Mouse (Mus musculus): ENCODE results near the gene Gabra5.

Gabra5 gene

GRCm38 (mm10) chr7:57509681-57510141, at the start of gene Gabra5:
Gene Gabra5 (minus strand): TSS chr7:57510059.
- no peak for DNase-seq

DNA sequence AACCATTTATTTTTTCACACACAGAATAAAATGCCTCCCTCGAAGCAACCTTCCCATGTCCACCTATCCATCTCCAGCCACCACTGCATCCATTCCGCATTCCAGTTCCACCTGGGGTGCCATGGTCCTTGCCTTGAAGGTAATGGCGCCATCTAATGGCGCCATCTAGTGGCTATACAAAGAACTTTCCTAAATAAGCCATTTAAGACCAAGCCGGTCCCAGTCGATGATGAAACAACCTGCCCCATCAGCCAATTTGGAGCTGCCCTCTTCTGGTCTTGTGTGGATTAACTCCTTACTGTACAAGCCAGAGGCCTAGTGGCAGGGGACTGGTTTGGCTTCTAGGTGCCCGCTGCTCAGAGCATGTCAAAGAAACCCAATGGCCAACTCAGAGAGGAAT, 28.7 kb upstream of the Gabra5 start:
- no peak for DNase-seq

DNA sequence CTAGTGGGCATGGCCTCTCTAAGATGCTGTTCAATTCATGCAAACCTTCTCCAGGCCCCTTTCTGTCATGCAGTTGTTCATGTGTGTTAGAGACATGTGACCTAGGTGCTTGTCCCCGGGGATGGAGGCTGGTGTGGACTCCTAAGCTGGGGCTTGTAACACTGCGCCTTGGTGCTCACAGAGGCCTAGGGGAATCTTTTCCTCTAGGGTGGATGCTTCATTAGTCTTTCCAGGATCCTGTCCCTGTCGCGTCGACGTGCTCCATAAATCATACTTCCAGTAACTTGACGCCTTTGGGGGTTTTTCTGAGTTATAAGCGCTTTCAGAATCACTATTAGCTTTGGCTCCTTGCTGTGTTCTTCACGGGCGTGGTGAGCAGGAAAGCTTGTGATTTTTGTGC, 22.8 kb upstream of the Gabra5 start:
- DNase-seq: no peak

- no peak for DNase-seq
Measured at GRCm38 (mm10) chr7:57529954-57530353, 20.1 kb upstream of the Gabra5 start.

GRCm38 (mm10) chr7:57529451-57529850, 19.6 kb upstream of the Gabra5 start:
- no peak for DNase-seq

GRCm38 (mm10) chr7:57512955-57513354, 3.1 kb upstream of the Gabra5 start:
- DNase-seq: no peak

DNA sequence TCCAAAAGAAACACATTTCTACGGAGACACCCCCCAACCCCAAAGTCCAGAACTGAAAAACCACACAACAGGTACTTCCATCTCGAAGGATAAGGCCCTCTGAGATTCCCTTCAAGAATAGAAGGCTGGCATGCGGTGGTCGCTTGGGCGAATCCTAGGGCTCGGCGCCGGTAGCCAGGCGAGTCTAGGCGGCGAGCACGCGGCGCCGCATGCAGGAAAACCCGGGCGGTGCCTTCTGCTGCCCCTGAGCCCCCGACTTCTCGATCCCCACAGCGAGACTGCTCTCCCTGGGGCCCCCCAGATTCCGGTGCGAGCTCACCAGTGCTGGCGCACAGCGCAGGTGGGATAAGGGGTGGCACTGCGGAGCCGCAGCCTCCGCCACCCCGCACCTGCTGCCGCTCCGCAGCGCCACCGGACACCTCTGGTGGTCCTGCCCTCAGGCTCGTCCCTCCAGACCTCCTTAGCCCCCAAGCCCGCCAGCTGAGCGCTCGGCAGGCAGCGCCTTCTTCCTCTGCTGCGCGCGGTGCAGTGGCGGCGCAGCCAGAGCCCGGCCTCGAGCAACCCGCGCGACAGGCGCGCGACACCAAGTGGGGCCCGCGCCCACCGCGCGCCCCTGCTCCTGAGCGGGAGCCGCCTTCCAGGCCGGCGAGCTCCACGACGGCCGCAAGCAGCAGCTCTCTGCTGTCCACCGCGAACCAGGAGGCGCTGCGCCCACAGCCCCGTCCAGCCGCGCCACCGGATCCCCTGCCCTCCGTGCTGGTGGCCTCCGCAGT, 813 bp downstream of the Gabra5 start:
- no peak for DNase-seq

- no peak for DNase-seq
Measured at GRCm38 (mm10) chr7:57502809-57503208, 7.0 kb downstream of the Gabra5 start.

DNA sequence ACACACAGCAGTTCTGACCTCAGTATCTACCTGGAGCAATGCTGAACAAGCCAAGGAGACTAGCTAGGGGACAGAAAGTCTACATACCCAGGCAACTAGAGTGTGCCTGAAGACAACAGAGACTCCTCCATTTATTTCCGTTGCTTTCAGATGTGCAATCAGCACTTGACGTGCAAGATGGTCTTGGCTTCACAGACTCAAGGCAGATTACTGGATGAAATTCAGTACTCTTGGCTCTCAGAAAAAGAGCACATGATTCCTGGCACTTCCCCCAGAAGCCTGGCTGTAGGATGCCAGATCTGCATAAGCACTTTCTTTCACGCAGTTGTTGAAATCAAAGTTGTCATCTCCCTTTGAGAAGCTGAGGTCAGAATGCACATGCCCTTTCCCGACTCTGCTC, 18.1 kb downstream of the Gabra5 start:
- no peak for DNase-seq

DNA sequence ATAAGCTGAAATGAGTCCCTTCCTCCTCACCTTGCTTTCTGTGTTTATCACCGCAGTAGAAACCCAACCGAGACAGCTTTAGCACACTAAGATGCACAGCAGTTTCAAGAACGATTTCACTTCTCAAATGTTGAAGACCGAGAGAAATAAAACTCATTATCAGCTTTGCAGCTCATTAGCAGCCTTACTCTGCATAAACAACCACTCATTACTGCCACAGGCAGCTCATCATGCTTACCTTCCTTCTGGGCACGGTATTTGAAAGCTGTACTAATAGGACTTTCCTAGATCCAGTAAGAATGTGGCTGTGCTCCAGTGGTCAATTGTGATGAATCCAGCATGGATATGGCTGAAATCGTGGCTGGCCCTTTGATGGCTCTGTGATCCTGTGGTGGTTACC, 23.0 kb downstream of the Gabra5 start:
- DNase-seq: no peak

- DNase-seq: no peak
Measured at GRCm38 (mm10) chr7:57482896-57483295, 27.0 kb downstream of the Gabra5 start.

DNA sequence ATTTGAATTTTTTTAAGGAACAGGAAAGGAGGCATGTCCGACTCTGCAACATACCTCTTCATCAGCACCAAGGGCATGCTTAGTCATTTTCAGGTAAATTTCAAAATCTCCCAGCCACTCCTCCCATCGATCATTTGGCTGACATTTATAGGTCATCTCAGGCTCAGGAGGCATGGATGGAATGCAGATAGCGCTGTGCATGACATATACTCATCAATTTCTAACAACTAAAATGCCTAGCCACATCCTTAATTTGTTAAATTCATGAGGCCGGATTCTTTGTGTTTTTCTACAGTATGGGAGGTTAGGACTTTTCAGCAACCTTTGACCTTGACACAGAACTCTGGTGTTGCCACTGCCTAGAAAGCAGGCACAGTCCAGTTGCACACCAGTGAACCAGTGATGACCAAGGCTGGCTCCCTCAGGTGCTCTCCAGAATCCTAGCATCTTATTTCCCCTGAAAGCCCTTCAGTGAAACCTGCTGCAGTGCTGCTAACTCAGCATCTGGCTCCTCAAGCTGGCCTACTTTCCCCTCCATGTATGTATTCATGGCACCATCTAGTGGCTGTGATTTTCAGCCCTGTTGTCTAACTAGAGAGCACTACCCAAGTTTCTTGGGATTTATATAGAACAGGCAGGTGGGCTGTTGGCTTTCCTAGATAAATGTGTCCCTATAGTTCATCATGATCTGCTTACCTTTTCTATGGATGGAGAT, 35.9 kb downstream of the Gabra5 start:
- peak; percentile 6 for DNase-seq

GRCm38 (mm10) chr7:57471316-57471715, 38.5 kb downstream of the Gabra5 start:
- DNase-seq: no peak

- DNase-seq: no peak
Measured at GRCm38 (mm10) chr7:57460354-57460753, 49.5 kb downstream of the Gabra5 start.

GRCm38 (mm10) chr7:57448239-57448638, 61.6 kb downstream of the Gabra5 start:
- DNase-seq: no peak

- DNase-seq: no peak
Measured at GRCm38 (mm10) chr7:57422675-57423074, 87.2 kb downstream of the Gabra5 start.

- no peak for DNase-seq
Measured at GRCm38 (mm10) chr7:57421044-57421443, 88.8 kb downstream of the Gabra5 start.

DNA sequence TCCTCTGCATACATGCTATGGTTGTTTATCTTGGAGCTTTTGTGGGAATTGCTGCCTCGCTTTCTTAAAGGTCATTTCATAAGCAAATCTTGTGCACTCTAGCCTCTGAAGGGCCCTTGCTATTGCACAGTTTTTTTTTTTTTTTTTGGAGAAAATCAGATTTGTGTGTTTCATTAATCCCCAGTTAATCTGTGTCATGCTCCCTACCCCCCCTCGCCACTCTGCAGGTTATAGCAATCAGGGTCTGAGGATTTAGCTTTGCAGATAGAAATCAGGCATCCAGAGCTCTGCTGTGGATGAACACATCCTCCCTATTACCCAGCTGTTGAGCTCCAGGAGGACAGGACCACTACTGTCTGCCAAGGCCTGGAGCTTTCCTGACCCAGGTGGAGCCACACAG, 90.5 kb downstream of the Gabra5 start, which contains the start of gene Gabrb3:
Gabrb3 (plus strand) TSS at position 301 of the 400 bp plus-strand sequence.
- DNase-seq: no peak

GRCm38 (mm10) chr7:57412896-57413295, 97.0 kb downstream of the Gabra5 start:
- no peak for DNase-seq

- no peak for DNase-seq
Measured at GRCm38 (mm10) chr7:57411163-57411562, 98.7 kb downstream of the Gabra5 start.

DNA sequence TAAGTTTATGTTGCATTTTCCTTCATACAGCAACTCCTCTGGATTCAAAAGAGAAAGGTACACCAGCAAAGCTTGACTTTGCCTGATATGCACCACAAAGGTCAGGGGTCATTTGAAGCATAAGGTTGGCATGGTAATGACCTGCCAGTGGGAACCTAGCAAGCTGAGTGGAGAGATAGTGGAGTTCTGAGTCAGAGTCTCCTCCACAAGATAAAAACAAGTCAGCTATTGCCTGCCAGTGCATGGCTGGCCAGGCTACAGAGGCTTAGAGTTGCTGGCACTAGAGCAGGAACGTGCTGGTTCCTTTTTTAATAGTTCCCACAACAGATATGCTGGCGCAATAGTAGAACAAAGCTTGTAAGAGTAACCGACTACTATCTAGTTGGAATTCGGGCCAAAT, 116.3 kb downstream of the Gabra5 start:
- no peak for DNase-seq

- DNase-seq: no peak
Measured at GRCm38 (mm10) chr7:57390046-57390445, 119.8 kb downstream of the Gabra5 start.

DNA sequence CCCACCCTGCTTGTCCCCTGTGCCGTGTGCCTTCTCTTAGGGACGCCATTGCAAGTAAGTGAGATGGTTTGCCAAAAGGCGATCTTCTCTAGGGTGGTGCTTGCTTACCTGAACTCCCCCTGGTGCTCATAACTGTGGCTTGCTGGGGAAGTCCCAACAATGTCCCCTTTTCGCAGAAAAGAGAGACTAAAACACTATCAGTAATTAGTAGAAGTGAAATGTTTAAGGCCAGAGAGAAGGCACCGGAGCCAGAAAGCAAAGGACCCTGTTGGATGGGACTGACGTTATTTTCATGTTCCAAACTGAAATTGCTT, 122.6 kb downstream of the Gabra5 start:
- no peak for DNase-seq
